Mouse (Mus musculus) CH12.LX (cell line): ENCODE data around the gene Aldh3b1. TPM values are rescaled to one million over a fixed set of nuclear protein-coding genes. Genes with fewer than 3 reads are reported as not detected.

Experiments
- DNase-seq: peaks from one replicate; pipeline ENCODE4 v3.0.0-alpha.2; 2013; ENCODE audit errors: extremely low read depth
- H3K27ac ChIP-seq: 2 replicates; pipeline ENCODE4 v1.5.1; 2012; ENCODE audit warnings: low read depth, mild to moderate bottlenecking, control low read depth, moderate library complexity; ENCODE audit not compliant: insufficient read depth
- H3K27me3 ChIP-seq: replicated peaks from 2 replicates; pipeline ENCODE3; 2012; ENCODE audit warnings: inconsistent platforms
- H3K36me3 ChIP-seq, 2 experiments: replicated peaks in 1 of 2; 2 replicates each; pipeline versions ENCODE3 to v1.6.1; 2012; ENCODE audit warnings: inconsistent platforms in 1 of 2, low read length in 1 of 2, mild to moderate bottlenecking in 1 of 2, mixed read lengths in 1 of 2, moderate library complexity in 1 of 2; ENCODE audit not compliant: control insufficient read depth in 1 of 2, insufficient read depth in 1 of 2
- H3K4me1 ChIP-seq, 2 experiments: 2 replicates each; pipeline ENCODE4 v1.6.1; 2012; ENCODE audit warnings: inconsistent platforms in 1 of 2, moderate library complexity in 1 of 2; ENCODE audit not compliant: insufficient read depth in 2 of 2, control insufficient read depth in 1 of 2
- H3K4me2 ChIP-seq: 2 replicates; pipeline ENCODE4 v1.6.1; 2012; ENCODE audit warnings: low read depth, mild to moderate bottlenecking, control low read depth; ENCODE audit not compliant: poor library complexity, insufficient read depth, severe bottlenecking
- H3K4me3 ChIP-seq, 3 experiments: fragments of 150-350 bp in 1 of 3; sonication (generic) in 1 of 3; replicated peaks in 1 of 3; 2 replicates each; pipeline versions ENCODE3 to v1.5.1; 2011 to 2012; ENCODE audit warnings: low read depth in 2 of 3, low read length in 2 of 3, mild to moderate bottlenecking in 2 of 3, moderate library complexity in 2 of 3, control low read depth in 1 of 3, improper control_type of control experiment in 1 of 3, inconsistent platforms in 1 of 3, mixed read lengths in 1 of 3; ENCODE audit not compliant: poor library complexity in 1 of 3
- H3K79me2 ChIP-seq: replicated peaks from 2 replicates; pipeline ENCODE4 v1.6.1; 2012; ENCODE audit warnings: mild to moderate bottlenecking, moderate library complexity; ENCODE audit not compliant: control insufficient read depth, poor library complexity, insufficient read depth, severe bottlenecking; ENCODE audit errors: extremely low read depth
- H3K9ac ChIP-seq: 2 replicates; pipeline ENCODE4 v1.6.1; 2012; ENCODE audit warnings: low read depth, mild to moderate bottlenecking, control low read depth, moderate library complexity; ENCODE audit not compliant: insufficient read depth
- H3K9me3 ChIP-seq: replicated peaks from 2 replicates; pipeline ENCODE3; 2012; ENCODE audit warnings: low read length, inconsistent platforms, mixed read lengths
- BHLHE40 ChIP-seq: IDR thresholded peaks from 2 replicates; pipeline ENCODE4 v1.6.1; 2011; ENCODE audit warnings: mild to moderate bottlenecking, low read depth, low read length, improper control_type of control experiment
- ELF1 ChIP-seq: IDR thresholded peaks from 2 replicates; pipeline ENCODE4 v1.6.1; 2014; ENCODE audit warnings: low read depth, mild to moderate bottlenecking, inconsistent platforms, low read length, improper control_type of control experiment
- EP300 ChIP-seq: IDR thresholded peaks from 2 replicates; pipeline ENCODE4 v1.6.1; 2011; ENCODE audit warnings: low read length, improper control_type of control experiment
- GABPA ChIP-seq: IDR thresholded peaks from 2 replicates; pipeline ENCODE4 v1.6.1; 2012; ENCODE audit warnings: low read depth, low read length, improper control_type of control experiment, inconsistent platforms; ENCODE audit not compliant: insufficient replicate concordance
- IRF4 ChIP-seq: IDR thresholded peaks from 2 replicates; pipeline ENCODE4 v1.6.1; 2014; ENCODE audit warnings: low read depth, mild to moderate bottlenecking, inconsistent platforms, low read length, improper control_type of control experiment
- NRF1 ChIP-seq: IDR thresholded peaks from 2 replicates; pipeline ENCODE4 v1.6.1; 2014; ENCODE audit warnings: low read depth, mild to moderate bottlenecking, inconsistent platforms, low read length, improper control_type of control experiment, moderate library complexity
- POLR2A ChIP-seq: IDR thresholded peaks from 2 replicates; pipeline ENCODE4 v1.6.1; 2011; ENCODE audit warnings: low read depth, mild to moderate bottlenecking, improper control_type of control experiment, low read length
- RAD21 ChIP-seq: IDR thresholded peaks from 2 replicates; pipeline ENCODE4 v1.6.1; 2011; ENCODE audit warnings: low read depth, mild to moderate bottlenecking, low read length, improper control_type of control experiment, moderate library complexity
- SIN3A ChIP-seq: IDR thresholded peaks from 2 replicates; pipeline ENCODE4 v1.6.1; 2012; ENCODE audit warnings: low read length, improper control_type of control experiment, inconsistent platforms
- TBP ChIP-seq: conservative IDR thresholded peaks from 2 replicates; pipeline ENCODE4 v1.6.1; 2011; ENCODE audit warnings: low read depth, low read length, improper control_type of control experiment
- TCF12 ChIP-seq: IDR thresholded peaks from 2 replicates; pipeline ENCODE4 v1.6.1; 2014; ENCODE audit warnings: low read depth, mild to moderate bottlenecking, inconsistent platforms, low read length, improper control_type of control experiment
- USF1 ChIP-seq: IDR thresholded peaks from 2 replicates; pipeline ENCODE4 v1.6.1; 2014; ENCODE audit warnings: low read depth, mild to moderate bottlenecking, inconsistent platforms, low read length, improper control_type of control experiment
- dilution Hi-C: fragments of 300-500 bp; cut with MboI; formaldehyde crosslinking; loops from 2 replicates; pipeline ENCODE4 v1.14.3; 2020; ENCODE audit warnings: low sequenced_read_pairs; ENCODE audit not compliant: extremely low pct_unique_long_range_greater_than_20kb, extremely low pct_ligation_motif_present
- in situ Hi-C: fragments of 300-500 bp; cut with MboI; formaldehyde crosslinking; loops from 3 replicates; pipeline ENCODE4 v1.14.3; 2019; ENCODE audit warnings: low sequenced_read_pairs, low pct_ligation_motif_present, low pct_unique_long_range_greater_than_20kb, mixed read lengths
- polyA plus RNA-seq: library from polyadenylated mRNA; unstranded; fragments of >175 nt; gene quantifications from 2 replicates; pipeline ENCODE4 v1.2.1, GENCODE M21; 2012; ENCODE audit warnings: low read depth; ENCODE audit not compliant: insufficient read length
- total RNA-seq, 2 experiments: library from RNA; depleted of rRNA; stranded (reverse); fragments of 300-350 nt in 1 of 2; fragments of >200 nt in 1 of 2; gene quantifications; 2 replicates each; pipeline ENCODE4 v1.2.3; 2012 to 2014

Gene Aldh3b1
- total and polyA plus RNA-seq, 3 experiments = 5.9 to 8.1 (median 8.1) TPM

DNA sequence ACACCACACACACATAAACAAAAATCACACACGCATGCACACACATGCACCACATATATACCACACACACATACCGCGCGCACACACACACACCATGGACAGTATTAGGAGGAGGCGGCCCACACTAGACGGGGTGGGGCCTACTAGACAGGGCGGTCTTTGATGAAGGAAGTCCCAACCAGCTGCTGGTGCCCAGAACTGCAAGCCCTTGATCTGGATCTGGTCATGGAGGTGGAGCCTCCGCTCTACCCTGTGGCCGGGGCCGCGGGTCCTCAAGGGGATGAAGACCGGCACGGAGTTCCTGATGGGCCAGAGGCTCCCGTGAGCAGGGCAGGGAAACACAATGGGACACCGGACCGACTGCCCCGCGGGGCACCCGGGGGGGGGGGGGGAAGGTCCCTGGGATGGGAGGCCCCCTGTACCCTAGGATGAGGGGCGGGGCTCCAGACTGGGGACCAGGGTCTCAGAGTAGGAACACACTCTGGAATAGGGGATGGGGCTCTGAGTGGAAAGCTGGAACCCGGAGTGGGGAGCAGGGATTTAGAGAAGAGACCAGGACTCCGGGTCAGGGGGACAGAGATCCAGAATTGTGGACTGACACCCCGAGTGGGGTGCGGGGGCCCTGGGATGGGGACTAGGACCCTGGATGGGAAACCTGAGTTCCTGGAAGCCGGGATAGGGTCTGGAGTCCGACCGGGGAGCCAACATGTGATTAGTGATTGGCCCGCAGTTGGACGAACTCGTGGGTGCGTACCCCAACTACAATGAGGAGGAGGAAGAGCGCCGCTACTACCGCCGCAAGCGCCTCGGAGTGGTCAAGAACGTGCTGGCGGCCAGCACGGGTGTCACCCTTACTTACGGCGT lies 5.7 kb upstream of the Aldh3b1 start, which contains the start of gene Unc93b1 (continued):
- 0 out of 2 replicates have a peak, but pooled peaks have one; percentile 34 for TF ChIP-seq NRF1
- TF ChIP-seq RAD21 = no peak; the same call in 1 of the 2 replicates
- no peak for TF ChIP-seq GABPA
- TF ChIP-seq EP300 = no peak; the same call in 1 of the 2 replicates
- peak; percentile 37 for TF ChIP-seq BHLHE40
- TF ChIP-seq, all 38 proteins: peak for 16

DNA sequence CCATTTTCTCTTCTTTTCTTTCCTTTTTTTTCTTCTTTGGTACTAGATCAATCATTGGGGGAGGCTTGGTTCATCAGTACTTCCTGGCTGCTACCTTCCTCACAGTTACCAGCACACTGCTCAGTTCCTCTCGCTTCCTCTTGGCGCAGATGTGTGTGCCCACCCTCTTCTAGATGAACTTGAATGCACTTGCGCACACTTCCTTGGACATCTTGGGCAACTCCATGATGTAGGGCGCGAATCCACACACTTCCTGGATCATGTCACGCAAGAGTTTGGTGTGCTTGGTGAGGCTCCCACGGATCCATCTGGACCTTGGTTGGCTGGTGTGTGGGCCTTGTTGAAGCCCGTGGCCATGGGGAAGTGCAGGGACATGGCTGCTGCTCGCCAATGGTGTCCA lies 2.1 kb upstream of the Aldh3b1 start:
- Histone ChIP-seq H3K4me1 (peaks cover 36 to 67% of the 10 kb centered on the region in 2 experiments), H3K4me2 (no peak overlapping the region), H3K9me3 (no peaks in the 10 kb centered on the region), H3K27me3 (no peaks in the 10 kb centered on the region), H3K79me2 (no peaks in the 10 kb centered on the region), H3K9ac (no peak overlapping the region), H3K36me3 (peaks cover 0 to under 1% of the 10 kb centered on the region in 2 experiments)
- DNase-seq = no peak
- in situ Hi-C loops = no loop called here
- dilution Hi-C loops = no loop called here
- TF ChIP-seq IRF4 (0 out of 2 replicates have a peak, but pooled peaks have one; percentile 9), SIN3A (no peak), POLR2A (no peak), TBP (no peak), ELF1 (no peak)
- TF ChIP-seq, all 38 proteins: peak for 1
- Histone ChIP-seq H3K27ac (no peak overlapping the region), H3K4me3 (peak overlapping the region in 1 of 3 experiments; percentile 17)

DNA sequence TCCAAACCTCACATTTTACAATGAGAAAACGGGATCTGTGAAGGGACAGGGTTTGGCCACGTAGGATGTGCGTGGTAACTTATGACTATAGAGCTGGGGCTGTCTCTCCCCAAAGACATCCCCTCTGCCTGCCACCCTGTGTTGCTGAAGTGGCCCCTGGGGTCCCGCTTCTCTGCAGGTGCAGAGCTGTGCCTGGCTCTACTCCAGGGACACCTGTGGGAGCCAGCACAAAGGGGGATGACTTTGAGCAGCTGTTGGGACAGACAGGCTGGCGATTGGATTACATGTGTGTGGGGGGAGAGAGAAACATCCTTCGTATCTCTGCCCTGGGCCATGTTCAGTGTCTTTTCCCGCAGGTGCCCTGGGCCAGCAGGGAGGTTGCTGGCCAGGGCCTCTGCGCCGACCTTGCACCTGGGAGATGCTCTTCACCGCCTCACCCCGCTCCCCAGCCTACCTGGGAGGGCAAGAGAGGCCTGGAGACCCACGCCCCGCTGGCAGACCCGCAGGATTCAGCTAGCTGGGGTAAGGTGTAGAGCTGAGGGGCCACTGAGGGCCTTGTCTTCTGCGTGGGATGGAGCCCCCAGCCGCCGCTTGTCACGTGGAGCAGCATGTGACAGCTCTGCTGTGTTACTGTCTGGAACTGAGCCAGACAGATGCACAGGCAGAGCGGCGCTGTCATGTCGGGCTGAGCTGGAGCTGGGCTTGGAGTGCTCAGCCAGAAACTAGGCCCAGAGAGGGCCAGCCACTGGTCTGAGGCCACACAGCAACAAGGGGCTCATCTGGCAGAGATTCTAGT lies 852 bp upstream of the Aldh3b1 start:
- dilution Hi-C loops = no loop called here

More for the DNA sequence above, 852 bp upstream of the Aldh3b1 start:
- H3K4me3 ChIP-seq = peak overlapping the region in 1 of 3 experiments; percentile 2
- H3K4me1 ChIP-seq = peaks cover 40 to 74% of the 10 kb centered on the region in 2 experiments
- no peak overlapping the region for H3K4me2 ChIP-seq
- no peaks in the 10 kb centered on the region for H3K36me3 ChIP-seq
- DNase-seq = no peak
- no peaks in the 10 kb centered on the region for H3K9me3 ChIP-seq
- TF ChIP-seq USF1 (peak; percentile 20), TCF12 (0 out of 2 replicates have a peak, but pooled peaks have one; percentile 10), SIN3A (no peak)
- no peaks in the 10 kb centered on the region for H3K79me2 ChIP-seq
- no peaks in the 10 kb centered on the region for H3K27me3 ChIP-seq
- in situ Hi-C loops = no loop called here
- H3K27ac ChIP-seq = no peak overlapping the region
- no peak overlapping the region for H3K9ac ChIP-seq
